Mouse (Mus musculus) spleen, adult 2 months (tissue): Measurements from ENCODE around the gene Nfib.

Source experiments
- CTCF ChIP-seq: fragments of 200-500 bp; IDR thresholded peaks from 2 replicates; pipeline ENCODE4 v1.5.1; 2011; ENCODE audit warnings: mild to moderate bottlenecking, inconsistent platforms; ENCODE audit not compliant: insufficient read depth, insufficient read length, insufficient replicate concordance; ENCODE audit errors: extremely low read depth
- POLR2A ChIP-seq: fragments of 200-500 bp; IDR thresholded peaks from 2 replicates; pipeline ENCODE4 v1.6.1; 2011; ENCODE audit warnings: low read depth, low read length, inconsistent platforms

GRCm38 (mm10) chr4:82587146-82587870, 118.2 kb downstream of the Nfib start:
- no peak for TF ChIP-seq CTCF
- TF ChIP-seq POLR2A: no peak
